14 mouse cellular contexts compared by ENCODE assay signal in the genomic region with DNA sequence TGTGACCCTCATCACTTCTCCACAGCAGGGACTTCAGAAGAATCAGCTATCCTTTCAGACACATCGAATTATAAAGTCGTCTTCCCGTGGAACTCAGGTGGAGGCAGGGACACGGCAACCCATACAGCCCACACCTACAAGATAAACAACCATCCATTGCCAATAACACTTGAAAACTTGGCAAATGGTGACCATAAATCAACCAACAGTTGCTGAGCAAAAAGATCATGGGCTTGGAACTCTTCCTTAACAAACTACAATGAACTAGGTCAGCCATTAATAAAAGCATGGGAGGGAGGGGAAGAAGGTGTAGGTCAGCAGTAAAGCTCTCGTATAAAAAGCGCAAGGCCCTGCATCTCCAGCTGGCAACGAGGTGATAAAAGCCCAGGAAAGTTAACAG. TPM values are rescaled to one million over a fixed set of nuclear protein-coding genes. Genes with fewer than 3 reads are reported as not detected.
DNase-seq lines count a peak whose midpoint lies in the region; ATAC-seq and TF ChIP-seq lines count a peak whose summit lies in the region.
"Had no signal": no experiment of that assay in that cellular context is flagged by ENCODE, and none has a peak within 500 bp of the region (broad histone marks: within the 10 kb centered on the region; RNA-seq: fewer than 3 reads in every experiment).

No protein-coding gene starts in this region.

- H3K36me3 ChIP-seq in forebrain, postnatal 0 days (ENCODE audit: insufficient read depth), result no peaks in the 10 kb centered on the region
- H3K36me3 ChIP-seq in forebrain, embryonic 11.5 days (ENCODE audit: control insufficient read depth, insufficient read depth, low read length), result no peaks in the 10 kb centered on the region
- no peaks in the 10 kb centered on the region for H3K36me3 ChIP-seq in midbrain, embryonic 12.5 days
- no peaks in the 10 kb centered on the region for H3K36me3 ChIP-seq in midbrain, embryonic 11.5 days (ENCODE audit: control insufficient read depth, insufficient read depth, low read length)
- H3K36me3 ChIP-seq in hindbrain, embryonic 14.5 days (replicated peaks; ENCODE audit: control insufficient read depth, insufficient read depth), result no peaks in the 10 kb centered on the region
- no peaks in the 10 kb centered on the region for H3K36me3 ChIP-seq in midbrain, embryonic 16.5 days (ENCODE audit: control insufficient read depth, insufficient read depth, low read length)

- no peak for TF ChIP-seq CTCF in forebrain, postnatal 0 days (IDR thresholded peaks at IDR 0.05; ENCODE audit: low read depth)

- no peaks in the 10 kb centered on the region for H3K27me3 ChIP-seq in forebrain, postnatal 0 days (ENCODE audit: insufficient read depth, low read length)
- no peaks in the 10 kb centered on the region for H3K27me3 ChIP-seq in forebrain, embryonic 11.5 days (ENCODE audit: control insufficient read depth, insufficient read depth, low read length)
- H3K27me3 ChIP-seq in midbrain, embryonic 12.5 days, result peaks cover 8% of the 10 kb centered on the region; the same call in 1 of the 2 replicates
- H3K27me3 ChIP-seq in midbrain, embryonic 11.5 days (ENCODE audit: control insufficient read depth, insufficient read depth, low read length), result no peaks in the 10 kb centered on the region; the same call in 1 of the 2 replicates
- H3K27me3 ChIP-seq in hindbrain, embryonic 14.5 days (ENCODE audit: control insufficient read depth, insufficient read depth, low read length), result no peaks in the 10 kb centered on the region
- no peaks in the 10 kb centered on the region for H3K27me3 ChIP-seq in midbrain, embryonic 16.5 days (ENCODE audit: control insufficient read depth, insufficient read depth, low read depth, low read length)

- H3K4me2 ChIP-seq in forebrain, postnatal 0 days (ENCODE audit: low read depth), result peak overlapping the region; percentile 67; the same call in 1 of the 2 replicates
- no peak overlapping the region for H3K4me2 ChIP-seq in forebrain, embryonic 11.5 days (ENCODE audit: low read depth, low read length, severe bottlenecking)
- H3K4me2 ChIP-seq in midbrain, embryonic 12.5 days (replicated peaks), result peak overlapping the region; percentile 77; the same call in 1 of the 2 replicates
- no peak overlapping the region for H3K4me2 ChIP-seq in midbrain, embryonic 11.5 days
- H3K4me2 ChIP-seq in hindbrain, embryonic 14.5 days (replicated peaks), result peak overlapping the region; percentile 76
- peak overlapping the region; percentile 77 for H3K4me2 ChIP-seq in midbrain, embryonic 16.5 days (ENCODE audit: low read length)

- H3K4me3 ChIP-seq in forebrain, postnatal 0 days (ENCODE audit: low read depth, low read length), result no peak overlapping the region
- no peak overlapping the region for H3K4me3 ChIP-seq in forebrain, embryonic 11.5 days (ENCODE audit: low read depth, low read length)
- H3K4me3 ChIP-seq in midbrain, embryonic 12.5 days, result no peak overlapping the region
- H3K4me3 ChIP-seq in midbrain, embryonic 11.5 days (ENCODE audit: low read depth, low read length), result no peak overlapping the region
- H3K4me3 ChIP-seq in hindbrain, embryonic 14.5 days (replicated peaks; ENCODE audit: low read length), result peak overlapping the region; percentile 83; the same call in 1 of the 2 replicates
- H3K4me3 ChIP-seq in midbrain, embryonic 16.5 days (ENCODE audit: low read depth, low read length), result no peak overlapping the region

- H3K9me3 ChIP-seq in forebrain, postnatal 0 days (ENCODE audit: low read length), result no peaks in the 10 kb centered on the region
- no peaks in the 10 kb centered on the region for H3K9me3 ChIP-seq in forebrain, embryonic 11.5 days (ENCODE audit: control insufficient read depth, low read length)
- H3K9me3 ChIP-seq in midbrain, embryonic 12.5 days, result no peaks in the 10 kb centered on the region
- H3K9me3 ChIP-seq in midbrain, embryonic 11.5 days (ENCODE audit: control insufficient read depth, low read length), result no peaks in the 10 kb centered on the region
- no peaks in the 10 kb centered on the region for H3K9me3 ChIP-seq in hindbrain, embryonic 14.5 days (ENCODE audit: control insufficient read depth, low read length)
- no peaks in the 10 kb centered on the region for H3K9me3 ChIP-seq in midbrain, embryonic 16.5 days (replicated peaks; ENCODE audit: control insufficient read depth, low read length, poor library complexity, severe bottlenecking)
- H3K9me3 ChIP-seq: heart, embryonic 10.5 days had no signal

- no peak overlapping the region for H3K9ac ChIP-seq in forebrain, postnatal 0 days
- no peak overlapping the region for H3K9ac ChIP-seq in forebrain, embryonic 11.5 days (ENCODE audit: low read length)
- H3K9ac ChIP-seq in midbrain, embryonic 12.5 days (replicated peaks), result no peak overlapping the region
- H3K9ac ChIP-seq in midbrain, embryonic 11.5 days (ENCODE audit: low read length), result no peak overlapping the region
- H3K9ac ChIP-seq in hindbrain, embryonic 14.5 days, result no peak overlapping the region
- H3K9ac ChIP-seq in midbrain, embryonic 16.5 days (ENCODE audit: low read depth, low read length), result no peak overlapping the region

- H3K4me1 ChIP-seq in forebrain, postnatal 0 days (ENCODE audit: insufficient read depth), result peaks cover 13% of the 10 kb centered on the region; the same call in 1 of the 2 replicates
- peaks cover 2% of the 10 kb centered on the region; the same call in 1 of the 2 replicates for H3K4me1 ChIP-seq in forebrain, embryonic 11.5 days (replicated peaks; ENCODE audit: control insufficient read depth, insufficient read depth, low read length)
- H3K4me1 ChIP-seq in midbrain, embryonic 12.5 days, result peaks cover 27% of the 10 kb centered on the region
- H3K4me1 ChIP-seq in midbrain, embryonic 11.5 days (ENCODE audit: control insufficient read depth, insufficient read depth, low read length), result peaks cover 4% of the 10 kb centered on the region; the same call in 1 of the 2 replicates
- H3K4me1 ChIP-seq in hindbrain, embryonic 14.5 days (replicated peaks; ENCODE audit: control insufficient read depth, insufficient read depth, low read length), result peaks cover 40% of the 10 kb centered on the region
- peaks cover 29% of the 10 kb centered on the region for H3K4me1 ChIP-seq in midbrain, embryonic 16.5 days (ENCODE audit: control insufficient read depth, insufficient read depth, low read length)

- no peak for ATAC-seq in forebrain, postnatal 0 days
- ATAC-seq in forebrain, embryonic 11.5 days (replicated peaks; ENCODE audit: low FRiP score), result no peak
- ATAC-seq in midbrain, embryonic 12.5 days (ENCODE audit: low FRiP score, low read depth), result no peak
- no peak for ATAC-seq in midbrain, embryonic 11.5 days (ENCODE audit: low FRiP score)
- no peak for ATAC-seq in hindbrain, embryonic 14.5 days (ENCODE audit: low FRiP score)
- ATAC-seq in midbrain, embryonic 16.5 days, result no peak

- DNase-seq in forebrain, postnatal 0 days, result no peak
- no peak for DNase-seq in forebrain, embryonic 11.5 days (ENCODE audit: low spot score)
- no peak for DNase-seq in midbrain, embryonic 11.5 days (ENCODE audit: low spot score, missing footprints)
- no peak for DNase-seq in hindbrain, embryonic 14.5 days (ENCODE audit: low spot score)
- no peak for DNase-seq in kidney, postnatal 25 days
- DNase-seq in urinary bladder, postnatal 14 days (ENCODE audit: low spot score), result no peak
- DNase-seq: gastrocnemius, postnatal 14 days; kidney, adult 18-20 months; layer of hippocampus, postnatal 36 days; left cerebral cortex, postnatal 4 days had no signal

- 87% methylated on average over 7 of the region's 7 CpGs for WGBS in forebrain, postnatal 0 days
- WGBS in forebrain, embryonic 11.5 days, result 92% methylated on average over 7 of the region's 7 CpGs
- 91% methylated on average over 7 of the region's 7 CpGs for WGBS in midbrain, embryonic 12.5 days
- WGBS in midbrain, embryonic 11.5 days, result 88% methylated on average over 7 of the region's 7 CpGs
- 80% methylated on average over 7 of the region's 7 CpGs for WGBS in hindbrain, embryonic 14.5 days
- WGBS in midbrain, embryonic 16.5 days, result 82% methylated on average over 7 of the region's 7 CpGs

- no peak overlapping the region for H3K27ac ChIP-seq in forebrain, postnatal 0 days (ENCODE audit: low read depth, low read length)
- no peak overlapping the region for H3K27ac ChIP-seq in forebrain, embryonic 11.5 days (ENCODE audit: low read depth, low read length)
- H3K27ac ChIP-seq in midbrain, embryonic 12.5 days (replicated peaks), result no peak overlapping the region
- no peak overlapping the region for H3K27ac ChIP-seq in midbrain, embryonic 11.5 days (ENCODE audit: low read depth, low read length)
- H3K27ac ChIP-seq in hindbrain, embryonic 14.5 days, result no peak overlapping the region
- H3K27ac ChIP-seq in midbrain, embryonic 16.5 days (ENCODE audit: low read length), result no peak overlapping the region
- H3K27ac ChIP-seq: macrophage had no signal

RNA-seq across cellular contexts. Expression of a gene that starts 1.9 kb away (rescaled TPM):
- 8.9 and 9.8 TPM in 2 replicates for total RNA-seq in forebrain, postnatal 0 days (2014; rRNA removed)
- 3.6 and 5.3 TPM in 2 replicates for polyA plus RNA-seq in forebrain, postnatal 0 days (2015; fragmentation: Nextera tagmentation; extraction: Ambion mirVana)
- polyA plus RNA-seq in forebrain, embryonic 11.5 days (2014; fragmentation: Nextera tagmentation; extraction: Ambion mirVana), result 5.5 and 5.7 TPM in 2 replicates
- polyA plus RNA-seq in midbrain, embryonic 12.5 days (2016; fragmentation: Nextera tagmentation; extraction: Ambion mirVana), result 8.2 and 9.0 TPM in 2 replicates
- polyA plus RNA-seq in midbrain, embryonic 11.5 days (2014; fragmentation: Nextera tagmentation; extraction: Ambion mirVana), result 4.6 and 5.0 TPM in 2 replicates
- 6.1 and 6.4 TPM in 2 replicates for polyA plus RNA-seq in hindbrain, embryonic 14.5 days (2014; fragmentation: Nextera tagmentation; extraction: Ambion mirVana)
- polyA plus RNA-seq in midbrain, embryonic 16.5 days (2015; fragmentation: Nextera tagmentation; extraction: Ambion mirVana), result 6.0 and 7.4 TPM in 2 replicates

Comparison
In these comparisons a context has a peak if more than half of its experiments do, and no peak if none do; other contexts are left out.
1. H3K4me2 ChIP-seq: peak in forebrain, postnatal 0 days (single experiment), midbrain, embryonic 12.5 days (single experiment), hindbrain, embryonic 14.5 days (single experiment) and midbrain, embryonic 16.5 days (single experiment); none in forebrain, embryonic 11.5 days (single experiment) and midbrain, embryonic 11.5 days (single experiment).